Mouse (Mus musculus) embryo, embryonic 10.5 days (tissue): Measurements from ENCODE around the gene Hc.

ENCODE experiments used
- DNase-seq: peaks from one replicate; pipeline ENCODE4 v3.0.0-alpha.2; 2015; ENCODE audit warnings: low spot score

The Hc gene

GRCm38 (mm10) chr2:34954344-34954743 is 106.9 kb downstream of the Hc start:
- DNase-seq: no peak

DNA sequence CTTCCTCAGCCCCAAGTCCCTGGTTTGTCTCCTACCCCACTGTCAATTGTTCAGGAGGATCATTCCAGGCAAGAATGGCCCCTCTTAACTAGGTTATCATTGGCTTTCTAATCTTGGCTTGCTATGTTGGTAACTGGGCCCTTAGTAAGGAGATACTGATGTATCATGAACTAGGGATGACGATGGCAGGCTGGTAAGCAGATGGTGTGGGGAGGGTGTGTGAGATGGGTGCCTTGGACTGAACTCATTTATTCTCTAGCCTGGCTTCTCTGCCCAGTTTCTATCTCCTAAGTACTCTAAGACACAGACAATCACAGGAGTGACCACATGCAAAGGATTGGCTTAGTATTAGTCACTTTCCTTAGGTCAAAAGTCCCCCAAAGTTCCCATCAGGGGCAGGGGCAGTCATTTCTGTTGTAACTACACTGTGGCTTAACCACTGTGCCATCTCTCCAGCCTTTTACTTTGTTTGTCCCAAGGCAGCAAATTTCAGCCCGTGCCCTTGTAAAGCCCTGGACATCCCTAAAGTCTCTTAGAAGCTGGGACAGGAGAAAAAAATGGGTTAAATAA is 107.6 kb downstream of the Hc start:
- DNase-seq: no peak

- DNase-seq: no peak
Measured at GRCm38 (mm10) chr2:34953018-34953417, 108.2 kb downstream of the Hc start.

- no peak for DNase-seq
Measured at GRCm38 (mm10) chr2:34951469-34951868, 109.8 kb downstream of the Hc start.

DNA sequence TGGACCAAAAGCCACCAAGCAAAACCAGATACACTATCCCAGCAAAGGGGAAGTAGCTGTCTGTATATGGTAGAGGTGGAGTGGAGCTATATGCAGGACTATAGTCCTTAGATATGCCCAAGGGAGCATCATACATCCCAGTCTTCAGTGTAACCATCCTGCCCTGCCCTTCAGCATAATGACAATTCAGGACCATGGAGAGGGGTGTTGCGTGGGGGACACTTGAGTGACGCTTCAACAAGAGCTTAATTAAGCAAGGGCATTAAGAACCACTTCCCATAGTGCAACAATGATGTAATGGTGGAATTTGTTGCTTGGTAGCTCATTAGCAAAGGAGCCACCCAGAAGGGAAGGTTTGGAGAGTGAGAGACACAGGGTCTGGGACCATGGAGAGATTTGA is 112.6 kb downstream of the Hc start:
- peak; percentile 39 for DNase-seq

GRCm38 (mm10) chr2:34946046-34946445 is 115.2 kb downstream of the Hc start:
- DNase-seq: no peak

- no peak for DNase-seq
Measured at GRCm38 (mm10) chr2:34945580-34945979, 115.7 kb downstream of the Hc start.

DNA sequence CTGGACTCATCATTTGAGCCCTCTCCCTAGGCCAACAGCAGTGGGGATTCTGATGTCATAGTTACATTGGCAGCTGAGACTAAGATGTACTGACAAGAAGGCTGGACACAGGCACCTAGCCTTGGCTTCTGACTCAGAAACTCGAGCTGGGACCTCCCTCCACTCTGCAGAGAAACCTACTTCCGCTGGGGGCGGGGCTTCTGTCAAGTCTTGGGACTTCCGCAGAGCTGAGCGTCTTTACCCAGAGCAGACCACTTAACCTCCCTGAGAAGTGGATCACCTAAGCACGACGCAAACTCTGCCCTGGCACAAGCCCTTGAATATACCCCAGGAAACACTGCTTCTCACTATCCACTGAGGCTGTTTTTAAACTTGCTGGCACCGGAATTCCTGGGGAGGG is 116.5 kb downstream of the Hc start:
- DNase-seq: peak; percentile 59

- no peak for DNase-seq
Measured at GRCm38 (mm10) chr2:34943556-34944120, 117.6 kb downstream of the Hc start.

- no peak for DNase-seq
Measured at GRCm38 (mm10) chr2:34941061-34941675, 120.1 kb downstream of the Hc start.

GRCm38 (mm10) chr2:34940246-34940645 is 121.0 kb downstream of the Hc start:
- no peak for DNase-seq

- no peak for DNase-seq
Measured at GRCm38 (mm10) chr2:34938269-34939208, 122.7 kb downstream of the Hc start.

DNA sequence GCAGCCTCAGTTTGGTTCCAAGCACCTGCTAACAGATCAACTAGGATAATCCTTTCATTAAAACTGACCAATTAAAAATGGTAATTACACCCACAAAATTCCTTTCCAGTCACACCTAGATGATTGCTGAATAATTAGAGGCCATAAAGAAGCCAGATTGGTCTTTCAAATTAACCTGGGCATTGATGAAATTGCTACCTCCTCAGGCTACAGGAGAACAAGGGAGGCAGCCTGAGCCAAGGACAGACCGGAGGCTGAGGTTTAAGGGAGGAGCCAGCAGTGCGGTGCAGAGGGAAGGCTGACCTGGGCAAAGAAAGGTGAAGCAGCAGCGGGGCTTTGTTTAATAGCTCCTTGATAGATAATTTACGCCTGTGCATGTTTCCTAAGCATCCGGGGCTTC is 123.8 kb downstream of the Hc start:
- no peak for DNase-seq
